Mouse (Mus musculus) heart, adult 2 months (tissue): Measurements from ENCODE around the gene Fgfr2.

Source experiments
- CTCF ChIP-seq: fragments of 200-600 bp; IDR thresholded peaks from 2 replicates; pipeline ENCODE4 v1.8.1; 2022; ENCODE audit warnings: antibody characterized with exemption, mild to moderate bottlenecking, moderate library complexity
- EP300 ChIP-seq: fragments of 200-500 bp; IDR thresholded peaks from 2 replicates; pipeline ENCODE4 v1.6.1; 2011; ENCODE audit warnings: low read depth, low read length, control low read depth; ENCODE audit not compliant: insufficient read depth

DNA sequence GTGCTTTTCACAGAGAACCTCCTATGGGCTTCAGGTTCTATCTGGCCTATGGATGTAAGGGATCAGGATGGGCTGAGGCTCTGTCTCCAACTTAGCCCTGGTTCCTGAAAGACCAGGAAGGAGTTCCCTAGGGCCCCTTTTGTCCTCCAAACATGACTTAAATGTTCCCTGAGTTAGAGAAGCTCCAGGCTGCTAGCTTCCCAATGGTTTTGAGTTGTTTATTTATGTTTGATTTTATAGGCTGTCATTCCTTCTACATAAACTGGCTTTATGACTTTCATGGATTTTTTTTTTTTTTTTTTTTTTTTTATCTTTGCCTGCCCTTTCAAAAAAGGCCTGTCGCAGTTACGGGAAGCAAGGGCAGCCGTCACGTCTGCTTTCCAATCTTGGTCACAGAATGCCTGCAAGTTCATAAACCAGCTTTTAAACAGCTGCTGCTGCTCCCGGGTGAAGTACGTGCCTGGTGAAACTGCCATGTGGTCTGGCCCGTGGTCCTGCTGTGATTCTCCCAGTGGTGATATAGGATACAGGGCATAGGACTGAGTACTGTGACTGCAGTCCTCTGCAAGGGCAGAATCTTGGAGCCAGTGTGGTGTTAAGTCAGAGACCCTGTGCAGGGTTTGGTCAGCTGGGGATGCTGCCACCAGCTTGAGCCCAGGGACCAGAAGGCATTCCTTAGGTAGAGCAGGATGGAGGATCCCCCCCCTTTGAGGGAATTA lies 38.4 kb upstream of the Fgfr2 start:
- TF ChIP-seq CTCF (no peak), EP300 (no peak)
